Comparison of ENCODE assay signal across 26 mouse cellular contexts in genomic region chr15:78457193-78457592, GRCm38 (mm10). TPM values are rescaled to one million over a fixed set of nuclear protein-coding genes. Genes with fewer than 3 reads are reported as not detected.
"Had no signal": no experiment of that assay in that cellular context is flagged by ENCODE, and none has a peak within 500 bp of the region (broad histone marks: within the 10 kb centered on the region; RNA-seq: fewer than 3 reads in every experiment).

No protein-coding gene starts in this region.

- H3K4me3 ChIP-seq: kidney, embryonic 15.5 days; left cerebral cortex, adult 2 months; liver, embryonic 15.5 days; lung, embryonic 15.5 days; neural tube, embryonic 13.5 days; stomach, embryonic 15.5 days had no signal

- H3K4me2 ChIP-seq: kidney, embryonic 15.5 days; liver, embryonic 11.5 days; liver, embryonic 15.5 days; lung, embryonic 15.5 days; midbrain, embryonic 11.5 days; neural tube, embryonic 13.5 days; stomach, embryonic 15.5 days had no signal

- H3K27ac ChIP-seq: kidney, embryonic 15.5 days; left cerebral cortex, adult 2 months; liver, embryonic 15.5 days; lung, embryonic 15.5 days; neural tube, embryonic 13.5 days; stomach, embryonic 15.5 days had no signal

- H3K36me3 ChIP-seq: kidney, embryonic 15.5 days; lung, embryonic 15.5 days; neural tube, embryonic 13.5 days; stomach, embryonic 15.5 days had no signal

- H3K9ac ChIP-seq: kidney, embryonic 15.5 days; liver, embryonic 15.5 days; lung, embryonic 15.5 days; neural tube, embryonic 13.5 days; stomach, embryonic 15.5 days had no signal

- H3K9me3 ChIP-seq: kidney, embryonic 15.5 days; liver, embryonic 15.5 days; lung, embryonic 15.5 days; neural tube, embryonic 13.5 days; stomach, embryonic 15.5 days had no signal

- DNase-seq: kidney, adult 8-10 months; kidney, postnatal 10 days; kidney, postnatal 36 days; layer of hippocampus, postnatal 36 days; lung, adult 18-20 months; lung, postnatal 10 days; lung, postnatal 36 days; midbrain, embryonic 14.5 days; retina, postnatal 1 day; right cerebral cortex, postnatal 25 days; spleen, adult 18-20 months; thymus, postnatal 25 days had no signal

- H3K4me1 ChIP-seq: liver, embryonic 15.5 days; lung, embryonic 15.5 days; neural tube, embryonic 13.5 days; stomach, embryonic 15.5 days had no signal

- H3K27me3 ChIP-seq: kidney, embryonic 15.5 days; liver, embryonic 15.5 days; lung, embryonic 15.5 days; neural tube, embryonic 13.5 days; stomach, embryonic 15.5 days had no signal

RNA-seq across cellular contexts. Expression of gene Tmprss6, which starts 11.2 kb away (rescaled TPM):
- total RNA-seq: layer of hippocampus, postnatal 10 days; left cerebral cortex, postnatal 10 days; megakaryocyte-erythroid progenitor cell, adult 5-6 weeks; midbrain, postnatal 0 days; neutrophil, adult 5-6 weeks had no signal

RNA-seq across cellular contexts. Expression of gene Kctd17, which starts 28.8 kb away (rescaled TPM):
- total RNA-seq: megakaryocyte-erythroid progenitor cell, adult 5-6 weeks; neutrophil, adult 5-6 weeks had no signal

RNA-seq across cellular contexts. Expression of gene Il2rb, which starts 37.9 kb away (rescaled TPM):
- polyA plus RNA-seq: limb, embryonic 11.5 days; midbrain, embryonic 11.5 days had no signal
